Mouse (Mus musculus) ES-E14 (cell line): ENCODE data around the gene St6galnac5. TPM values are rescaled to one million over a fixed set of nuclear protein-coding genes. Genes with fewer than 3 reads are reported as not detected.

Experiments
- DNase-seq: peaks from one replicate; pipeline ENCODE4 v3.0.0-alpha.2; 2013; ENCODE audit warnings: low read depth, low spot score
- H3K27ac ChIP-seq: 2 replicates; pipeline ENCODE4 v1.5.1; 2012; ENCODE audit warnings: low read depth, mild to moderate bottlenecking, low read length, moderate library complexity, mixed read lengths; ENCODE audit not compliant: poor library complexity, insufficient read depth, severe bottlenecking
- H3K36me3 ChIP-seq: 2 replicates; pipeline ENCODE4 v1.6.1; 2012; ENCODE audit warnings: mild to moderate bottlenecking, low read length, moderate library complexity, mixed read lengths; ENCODE audit not compliant: control insufficient read depth, poor library complexity, insufficient read depth, severe bottlenecking
- H3K4me1 ChIP-seq, 2 experiments: fragments of 150-350 bp in 1 of 2; sonication (generic) in 1 of 2; 2 replicates each; pipeline ENCODE4 v1.6.1; 2012; ENCODE audit warnings: low read length in 2 of 2, mild to moderate bottlenecking in 1 of 2, mixed read lengths in 1 of 2; ENCODE audit not compliant: control insufficient read depth in 2 of 2, insufficient read depth in 2 of 2, poor library complexity in 1 of 2
- H3K4me3 ChIP-seq, 2 experiments: fragments of 150-350 bp in 1 of 2; sonication (generic) in 1 of 2; 2 replicates each; pipeline ENCODE4 v1.5.1; 2012; ENCODE audit warnings: low read length in 2 of 2, low read depth in 1 of 2, mild to moderate bottlenecking in 1 of 2, mixed read lengths in 1 of 2; ENCODE audit not compliant: insufficient read depth in 1 of 2, poor library complexity in 1 of 2, severe bottlenecking in 1 of 2
- H3K9ac ChIP-seq: 2 replicates; pipeline ENCODE4 v1.6.1; 2012; ENCODE audit warnings: low read depth, mild to moderate bottlenecking, low read length, mixed read lengths; ENCODE audit not compliant: poor library complexity, insufficient read depth, severe bottlenecking
- H3K9me3 ChIP-seq: fragments of 150-350 bp; sonication (generic); 2 replicates; pipeline ENCODE4 v1.6.1; 2012; ENCODE audit warnings: low read depth, mild to moderate bottlenecking, low read length; ENCODE audit not compliant: control insufficient read depth, insufficient read depth
- CHD2 ChIP-seq: IDR thresholded peaks from 2 replicates; pipeline ENCODE4 v1.6.1; 2014; ENCODE audit warnings: mild to moderate bottlenecking, low read depth, low read length, inconsistent platforms
- HCFC1 ChIP-seq: IDR thresholded peaks from 2 replicates; pipeline ENCODE4 v1.6.1; 2012; ENCODE audit warnings: low read length, inconsistent platforms, borderline replicate concordance; ENCODE audit not compliant: insufficient read depth
- MAFK ChIP-seq: IDR thresholded peaks from 2 replicates; pipeline ENCODE4 v1.6.1; 2014; ENCODE audit warnings: mild to moderate bottlenecking, low read depth, low read length, inconsistent platforms; ENCODE audit not compliant: insufficient read depth
- ZC3H11A ChIP-seq: IDR thresholded peaks from 2 replicates; pipeline ENCODE4 v1.6.1; 2012; ENCODE audit warnings: low read depth, mild to moderate bottlenecking, inconsistent platforms, low read length, borderline replicate concordance
- ZNF384 ChIP-seq: IDR thresholded peaks from 2 replicates; pipeline ENCODE4 v1.6.1; 2012; ENCODE audit warnings: low read depth, low read length, inconsistent platforms
- in situ Hi-C, 2 experiments: fragments of 600-800 bp; cut with MboI; formaldehyde crosslinking; loops; one replicate each; pipeline ENCODE4 v1.15.1; 2025; ENCODE audit warnings: low sequenced_read_pairs in 2 of 2, inconsistent platforms in 1 of 2; ENCODE audit not compliant: unreplicated experiment in 2 of 2
- total RNA-seq: library from RNA; depleted of rRNA; stranded (reverse); fragments of 300-350 nt; gene quantifications from 2 replicates; pipeline ENCODE4 v1.2.3, GENCODE M21; 2012

The St6galnac5 gene
- total RNA-seq, 1 experiment: 0.27 TPM

DNA sequence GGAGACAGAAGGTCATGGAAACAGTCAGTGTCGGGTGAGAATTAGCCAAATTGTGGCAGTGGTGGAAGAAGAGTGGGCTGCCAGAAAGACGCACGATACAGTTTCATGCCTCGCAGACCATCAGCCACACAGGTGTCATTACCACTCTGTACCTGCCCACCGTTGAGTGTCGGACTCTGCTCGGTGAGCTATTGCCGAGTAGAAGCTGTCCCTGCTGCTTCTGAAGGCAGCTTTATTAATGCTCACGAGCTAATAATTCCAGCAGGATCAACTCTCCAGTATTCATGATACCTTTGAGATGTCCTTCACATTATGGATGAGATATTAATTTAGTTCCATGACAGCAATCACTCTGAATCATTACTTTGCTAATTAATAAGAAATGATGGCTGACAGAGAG is 150.1 kb downstream of the St6galnac5 start:
- TF ChIP-seq MAFK (no peak), CHD2 (no peak), ZC3H11A (no peak), ZNF384 (no peak), HCFC1 (no peak)

DNA sequence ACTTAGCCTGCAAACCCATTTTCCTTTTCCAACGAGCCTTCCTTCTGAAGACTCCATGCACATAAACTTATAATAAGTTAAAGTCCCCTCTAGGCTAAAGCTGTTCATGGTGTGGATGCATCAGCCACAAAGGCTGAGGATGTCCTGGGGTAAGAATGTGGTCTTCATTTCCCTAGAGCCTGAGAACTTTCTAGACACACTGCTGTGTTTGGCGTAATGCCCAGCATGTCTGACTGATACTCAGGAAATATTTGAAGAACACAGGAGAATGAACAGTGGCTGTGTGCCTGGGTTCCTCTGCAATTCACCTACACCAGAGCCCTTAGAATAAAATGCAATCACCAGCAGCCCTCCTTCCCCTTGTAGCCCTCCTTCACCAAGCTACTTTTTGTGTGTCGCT is 150.7 kb downstream of the St6galnac5 start:
- in situ Hi-C loops: no loop called here
- DNase-seq: no peak
- Histone ChIP-seq H3K9me3 (no peaks in the 10 kb centered on the region), H3K27ac (no peak overlapping the region), H3K4me1 (no peaks in the 10 kb centered on the region), H3K36me3 (no peaks in the 10 kb centered on the region), H3K4me3 (no peak overlapping the region), H3K9ac (no peak overlapping the region)
- TF ChIP-seq ZC3H11A (no peak), HCFC1 (no peak), MAFK (no peak), CHD2 (no peak), ZNF384 (no peak)

More for the DNA sequence above, 150.1 kb downstream of the St6galnac5 start:
- DNase-seq: no peak
- in situ Hi-C loops: no loop called here
- H3K9me3 ChIP-seq: no peaks in the 10 kb centered on the region
- H3K36me3 ChIP-seq: no peaks in the 10 kb centered on the region
- no peak overlapping the region for H3K9ac ChIP-seq
- H3K27ac ChIP-seq: no peak overlapping the region
- H3K4me3 ChIP-seq: no peak overlapping the region
- no peaks in the 10 kb centered on the region for H3K4me1 ChIP-seq

DNA sequence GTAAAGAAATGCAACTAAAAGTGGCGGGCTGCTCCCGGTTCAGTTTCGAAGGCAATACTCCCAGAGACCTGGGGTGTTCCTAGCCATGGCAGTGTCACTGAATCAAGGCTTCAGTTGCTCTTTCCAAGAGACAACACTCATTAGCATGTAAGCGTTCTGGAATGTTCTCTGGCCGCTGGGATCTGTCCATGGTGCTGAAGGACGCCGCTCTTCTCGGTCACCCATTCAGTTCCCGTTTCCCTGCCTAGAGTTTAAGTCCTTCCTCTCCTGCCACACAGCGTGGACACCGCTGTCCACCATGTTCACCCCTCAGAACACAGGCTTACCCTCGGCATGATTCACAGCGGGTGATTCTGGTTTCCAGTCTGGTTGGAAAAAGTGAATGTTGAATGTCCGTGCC is 160.8 kb downstream of the St6galnac5 start:
- Histone ChIP-seq H3K36me3 (no peaks in the 10 kb centered on the region), H3K9me3 (no peaks in the 10 kb centered on the region), H3K9ac (no peak overlapping the region), H3K4me1 (no peaks in the 10 kb centered on the region), H3K27ac (no peak overlapping the region), H3K4me3 (no peak overlapping the region)
- in situ Hi-C loops: no loop called here
- no peak for TF ChIP-seq HCFC1
- TF ChIP-seq ZNF384: no peak
- TF ChIP-seq CHD2: no peak
- TF ChIP-seq ZC3H11A: no peak
- no peak for TF ChIP-seq MAFK
- peak; percentile 55 for DNase-seq

DNA sequence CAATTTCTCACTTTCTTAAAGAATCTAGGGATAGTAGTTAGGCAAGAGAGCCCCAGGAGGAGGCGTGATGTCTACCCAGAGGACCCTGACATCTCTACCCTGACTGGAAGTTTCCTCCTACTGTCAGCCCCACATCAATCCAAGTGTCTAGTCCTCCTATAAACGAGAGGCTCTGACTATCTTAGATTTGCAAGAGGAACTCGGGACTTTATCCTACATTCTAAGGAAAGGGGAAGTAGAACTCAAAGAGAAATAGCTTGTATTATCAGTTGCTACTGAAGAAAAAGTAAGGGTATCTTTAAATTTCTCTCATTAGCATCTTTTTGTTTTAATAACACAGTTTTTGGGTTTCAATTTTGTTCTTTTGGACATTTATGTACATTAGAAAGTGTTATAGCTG is 161.6 kb downstream of the St6galnac5 start:
- no peaks in the 10 kb centered on the region for H3K9me3 ChIP-seq
- no peaks in the 10 kb centered on the region for H3K4me1 ChIP-seq
- no peaks in the 10 kb centered on the region for H3K36me3 ChIP-seq
- H3K27ac ChIP-seq: no peak overlapping the region
- no peak overlapping the region for H3K9ac ChIP-seq
- DNase-seq: no peak
- in situ Hi-C loops: no loop called here
- no peak for TF ChIP-seq HCFC1
- no peak for TF ChIP-seq CHD2
- TF ChIP-seq ZC3H11A: no peak
- no peak for TF ChIP-seq MAFK
- no peak for TF ChIP-seq ZNF384
- no peak overlapping the region for H3K4me3 ChIP-seq

DNA sequence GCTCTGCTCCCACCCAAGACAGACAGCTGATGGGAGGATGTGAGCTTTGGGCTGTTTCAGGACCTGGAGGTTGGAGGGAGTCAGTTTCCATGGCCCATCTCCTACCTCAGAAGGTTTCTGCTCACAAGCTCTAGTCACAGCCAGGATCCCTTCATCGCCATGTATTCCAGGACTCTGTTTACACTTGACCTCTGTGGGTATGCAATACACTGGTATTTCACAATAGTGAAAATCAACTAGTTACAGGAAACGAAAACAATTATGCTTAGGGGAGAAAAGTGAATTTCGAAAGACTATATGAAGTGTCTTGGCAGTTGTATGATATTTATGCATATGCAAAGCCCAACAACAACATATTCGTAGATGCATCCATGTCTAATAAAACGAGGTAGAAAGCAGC is 166.9 kb downstream of the St6galnac5 start:
- H3K9ac ChIP-seq: no peak overlapping the region
- no peaks in the 10 kb centered on the region; the same call in 1 of the 2 replicates for H3K36me3 ChIP-seq
- H3K9me3 ChIP-seq: no peaks in the 10 kb centered on the region
- in situ Hi-C loops: no loop called here
- TF ChIP-seq HCFC1 (no peak), ZC3H11A (no peak), MAFK (no peak), ZNF384 (no peak), CHD2 (no peak)
- H3K4me3 ChIP-seq: no peak overlapping the region
- no peaks in the 10 kb centered on the region for H3K4me1 ChIP-seq
- H3K27ac ChIP-seq: no peak overlapping the region
- no peak for DNase-seq
